Mouse (Mus musculus) small intestine, adult 2 months (tissue): ENCODE data around the gene Chek2.

Experiments
- CTCF ChIP-seq: fragments of 200-500 bp; IDR thresholded peaks from 2 replicates; pipeline ENCODE4 v1.5.1; 2012; ENCODE audit warnings: low read depth, mild to moderate bottlenecking, control low read depth, inconsistent platforms, low read length, moderate library complexity, mixed read lengths; ENCODE audit not compliant: insufficient replicate concordance, insufficient read length; ENCODE audit errors: extremely low read depth
- POLR2A ChIP-seq: fragments of 200-500 bp; IDR thresholded peaks from 2 replicates; pipeline ENCODE4 v1.6.1; 2012; ENCODE audit warnings: low read depth, mild to moderate bottlenecking, control low read depth, inconsistent platforms, low read length, moderate library complexity

- TF ChIP-seq CTCF (no peak), POLR2A (0 out of 2 replicates have a peak, but pooled peaks have one; percentile 13)
These were observed 19.4 kb downstream of the Chek2 start for GRCm38 (mm10) chr5:110859013-110859650.
